Mouse (Mus musculus) cerebellum, adult 9-10 months (tissue): ENCODE measurements around the gene Ssc4d.

ENCODE experiments used
- DNase-seq: peaks from one replicate; pipeline ENCODE4 v3.0.0; 2022

Gene Ssc4d

GRCm38 (mm10) chr5:135974365-135974764 is at the start of gene Ssc4d:
Gene Ssc4d, minus strand, starts transcription at chr5:135974531.
- no peak for DNase-seq

GRCm38 (mm10) chr5:136019907-136020306 is 45.6 kb upstream of the Ssc4d start:
- no peak for DNase-seq

DNA sequence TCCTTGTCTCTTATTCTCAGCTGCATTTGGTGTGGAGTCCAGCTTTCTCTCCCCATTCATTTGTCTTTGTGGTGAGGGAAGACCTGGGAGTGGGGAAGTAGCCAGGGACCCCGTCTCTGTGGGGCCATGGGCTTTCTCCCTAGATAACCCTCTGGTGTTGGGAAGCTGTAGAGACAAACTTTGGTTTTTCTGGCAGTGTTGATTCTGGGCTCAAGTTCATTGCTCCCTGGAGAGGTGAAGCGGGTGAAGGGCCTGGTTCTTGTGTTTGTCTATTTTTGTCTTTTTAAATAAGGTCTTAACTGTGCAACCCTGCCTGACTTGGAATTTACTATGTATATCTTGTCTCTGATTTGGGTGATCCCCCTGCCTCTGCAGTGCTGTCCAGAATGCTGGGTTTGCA is 44.4 kb upstream of the Ssc4d start:
- no peak for DNase-seq

GRCm38 (mm10) chr5:136017262-136017661 is 42.9 kb upstream of the Ssc4d start:
- no peak for DNase-seq

GRCm38 (mm10) chr5:136016014-136016876 is 41.9 kb upstream of the Ssc4d start:
- no peak for DNase-seq

- no peak for DNase-seq
Observed at GRCm38 (mm10) chr5:136015586-136015985, 41.3 kb upstream of the Ssc4d start.

GRCm38 (mm10) chr5:136014877-136015276 is 40.5 kb upstream of the Ssc4d start:
- DNase-seq, result no peak

DNA sequence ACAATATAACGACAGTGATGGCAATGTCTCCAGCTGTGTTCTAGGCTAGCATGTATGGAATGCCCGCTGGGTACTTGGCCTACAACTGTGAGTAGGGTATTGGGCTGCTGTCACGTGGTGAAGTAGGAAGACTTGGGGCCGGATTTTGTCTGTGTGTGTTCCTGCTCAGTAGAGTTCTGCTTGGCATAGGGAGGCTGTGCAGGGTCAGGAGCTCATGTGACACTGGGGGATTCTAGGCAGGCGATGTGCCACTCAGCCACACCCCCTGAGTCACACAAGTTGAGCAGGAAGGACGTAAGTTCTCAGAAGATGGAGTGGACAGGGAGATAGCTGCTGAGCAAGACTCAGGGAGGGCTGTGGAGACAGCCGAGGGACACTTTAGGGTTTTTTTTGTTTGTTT is 33.4 kb upstream of the Ssc4d start:
- DNase-seq, result no peak

DNA sequence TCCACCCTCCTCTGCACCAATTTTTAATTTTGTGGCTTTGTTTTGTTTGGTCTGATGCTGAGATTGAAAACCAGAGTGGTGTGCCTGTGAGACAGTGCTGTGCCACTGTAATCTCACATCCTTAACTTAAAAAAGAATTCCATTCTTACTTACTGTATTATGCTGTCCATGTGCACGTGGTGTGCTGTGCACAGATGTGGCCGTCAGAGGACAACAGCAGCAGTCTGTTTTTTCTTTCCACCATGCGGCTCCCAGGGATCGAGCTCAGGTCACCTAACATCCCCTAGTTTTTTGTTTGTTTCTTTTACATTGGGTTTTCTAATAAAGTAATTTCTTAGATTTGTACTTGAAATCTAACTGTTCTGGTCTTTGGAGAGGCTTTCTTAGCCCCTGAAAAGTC is 30.2 kb upstream of the Ssc4d start:
- DNase-seq, result no peak

DNA sequence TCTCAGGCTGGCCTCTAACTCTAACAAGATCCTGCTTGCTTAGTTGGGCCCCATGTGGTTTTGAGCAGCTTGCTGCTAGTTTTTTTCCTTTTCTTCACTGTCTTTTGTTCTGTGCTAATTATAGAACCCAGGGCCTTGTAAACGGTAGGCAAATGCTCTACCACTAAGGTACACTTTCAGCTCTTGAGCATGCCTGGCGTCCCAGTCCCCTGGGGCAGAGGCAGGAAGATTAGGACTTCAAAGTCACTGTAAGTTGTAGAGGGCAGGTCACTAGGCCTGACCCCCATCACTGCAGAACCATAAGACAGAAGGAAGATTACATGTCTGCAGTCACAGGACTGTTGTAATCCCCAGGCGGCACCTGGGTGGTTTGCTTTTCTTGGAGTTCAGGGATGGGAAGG is 28.4 kb upstream of the Ssc4d start:
- no peak for DNase-seq

DNA sequence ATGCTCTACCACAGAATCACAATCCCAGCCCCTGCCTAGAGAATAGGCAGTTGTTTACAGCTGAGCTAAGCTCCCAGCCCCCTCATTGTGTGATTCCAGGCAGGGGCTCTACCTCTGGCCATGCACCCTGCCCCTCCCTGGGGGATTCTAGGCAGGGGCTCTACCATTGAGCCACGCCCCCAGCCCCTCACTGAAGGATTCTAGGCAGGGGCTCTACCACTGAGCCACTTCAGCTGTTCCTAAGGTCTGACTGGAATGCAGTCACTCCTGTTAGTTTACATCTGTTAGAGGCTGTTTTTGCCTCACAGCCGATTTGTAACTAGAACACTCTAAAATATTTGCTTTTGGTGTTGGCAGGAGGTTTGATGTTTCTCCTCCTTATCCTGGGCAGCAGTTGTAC is 28.0 kb upstream of the Ssc4d start:
- no peak for DNase-seq

- DNase-seq, result no peak
Observed at GRCm38 (mm10) chr5:136001222-136001621, 26.9 kb upstream of the Ssc4d start.

- no peak for DNase-seq
Observed at GRCm38 (mm10) chr5:135996162-135996561, 21.8 kb upstream of the Ssc4d start.

GRCm38 (mm10) chr5:135994725-135995687 is 20.7 kb upstream of the Ssc4d start, which contains the start of gene Dtx2:
Gene Dtx2, plus strand, starts transcription at chr5:135994800.
- DNase-seq, result peak; percentile 89

- no peak for DNase-seq
Observed at GRCm38 (mm10) chr5:135994335-135994724, 20.0 kb upstream of the Ssc4d start.

DNA sequence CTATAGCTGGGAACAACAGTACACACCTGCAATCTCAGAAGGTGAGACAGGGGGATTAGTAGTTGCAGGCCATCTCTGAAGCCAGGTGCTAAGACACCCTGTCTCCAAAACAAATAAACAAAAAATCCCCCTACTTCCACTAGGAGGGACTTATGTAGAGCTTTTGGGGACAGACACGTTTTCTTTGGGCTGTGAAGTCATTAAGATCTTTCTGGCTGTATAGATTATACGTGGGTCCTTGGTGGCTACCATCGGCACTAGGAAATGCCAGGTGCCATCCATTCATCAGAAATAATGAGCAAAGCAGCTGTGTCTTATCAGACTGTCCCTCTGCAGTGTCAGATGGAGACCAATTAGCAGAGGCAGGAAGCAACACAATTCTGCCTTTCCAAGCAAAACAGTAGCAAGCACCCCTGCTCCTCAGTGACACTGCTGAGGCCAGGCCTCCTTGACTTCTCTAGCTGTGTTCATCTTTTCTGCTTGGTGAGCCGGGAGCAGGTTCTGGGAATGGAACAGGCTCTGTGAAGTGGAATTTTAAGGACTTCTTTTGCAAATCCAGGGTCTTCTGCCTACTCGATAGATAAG is 19.1 kb upstream of the Ssc4d start:
- no peak for DNase-seq

DNA sequence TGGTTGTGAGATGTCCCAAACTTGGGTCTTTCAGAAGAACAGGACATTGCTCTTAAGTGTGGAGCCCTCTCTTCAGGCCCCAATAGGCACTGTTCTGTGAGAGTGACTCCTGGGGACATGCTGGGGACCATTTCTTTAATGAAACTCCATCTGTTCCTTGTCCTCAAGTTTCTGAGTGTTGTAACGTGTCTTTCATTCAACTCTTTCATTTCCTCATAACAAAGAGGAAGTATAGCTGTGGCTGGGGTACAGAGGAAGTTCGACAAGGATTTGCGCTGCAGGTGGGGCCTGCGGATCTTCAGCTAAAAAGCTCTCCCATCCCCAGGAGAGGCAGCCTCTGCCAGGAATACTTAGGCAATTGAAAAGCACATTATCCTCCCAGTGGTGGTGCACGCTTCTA is 16.3 kb upstream of the Ssc4d start:
- no peak for DNase-seq

GRCm38 (mm10) chr5:135987248-135987647 is 12.9 kb upstream of the Ssc4d start:
- no peak for DNase-seq

DNA sequence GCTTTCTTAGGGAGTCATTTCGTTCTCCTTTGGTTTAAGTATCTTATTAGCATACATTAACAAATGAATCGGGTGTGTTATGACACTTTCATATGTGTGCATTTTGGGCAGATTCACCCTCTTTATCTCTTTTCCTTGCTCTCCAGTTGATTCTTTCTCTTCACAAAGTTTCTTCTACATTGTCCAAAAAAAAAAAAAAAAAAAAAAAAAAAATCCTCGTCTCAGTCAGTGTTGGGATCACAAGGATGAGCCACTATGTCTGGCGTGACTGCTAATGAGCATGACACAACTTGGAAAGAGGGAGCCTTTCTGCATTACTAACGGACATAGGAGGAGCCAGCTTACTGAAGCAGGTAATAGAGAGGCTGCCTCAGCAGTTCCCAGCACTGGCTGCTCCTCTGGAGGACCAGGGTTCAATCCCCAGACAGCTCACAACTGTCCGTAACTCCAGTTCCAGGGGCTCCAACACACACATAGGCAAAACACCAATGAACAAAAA is 10.3 kb upstream of the Ssc4d start:
- DNase-seq, result no peak

- DNase-seq, result peak; percentile 76
Observed at GRCm38 (mm10) chr5:135982398-135982797, 8.1 kb upstream of the Ssc4d start.

GRCm38 (mm10) chr5:135979904-135980303 is 5.6 kb upstream of the Ssc4d start, which contains the start of gene Zp3:
Gene Zp3, plus strand, starts transcription at chr5:135980099.
- DNase-seq, result no peak

DNA sequence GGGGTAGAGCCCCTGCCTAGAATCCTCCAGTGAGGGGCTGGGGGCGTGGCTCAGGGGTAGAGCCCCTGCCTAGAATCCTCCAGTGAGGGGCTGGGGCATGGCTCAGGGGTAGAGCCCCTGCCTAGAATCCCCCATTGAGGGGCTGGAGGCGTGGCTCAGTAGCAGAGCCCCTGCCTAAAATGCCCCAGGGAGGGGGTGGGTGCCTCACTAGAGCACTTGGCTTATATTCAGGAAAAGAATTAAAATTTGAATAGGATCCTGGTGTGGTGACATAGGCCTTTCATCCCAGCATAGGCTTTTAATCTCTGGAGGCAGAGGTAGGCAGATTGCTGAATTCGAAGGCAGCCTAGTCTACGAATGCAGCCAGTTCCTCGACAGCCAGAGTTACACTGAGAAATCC is 5.0 kb upstream of the Ssc4d start:
- DNase-seq, result no peak
